Mouse (Mus musculus) ovary, adult 18-20 months (tissue): ENCODE measurements around the gene Cmss1.
"Not testable (repeated sequence)": the region's sequence is repeated elsewhere in the genome, so short reads cannot be mapped to it uniquely, and the experiment has no call there.

ENCODE experiments used
- DNase-seq: peaks from one replicate; pipeline ENCODE4 v3.0.0; 2022; ENCODE audit warnings: low spot score, mixed read lengths

Cmss1 gene

GRCm38 (mm10) chr16:57427516-57428285, 179.0 kb downstream of the Cmss1 start:
- DNase-seq = peak; percentile 83

GRCm38 (mm10) chr16:57426680-57427079, 180.0 kb downstream of the Cmss1 start:
- DNase-seq = no peak

GRCm38 (mm10) chr16:57423001-57423800, 183.5 kb downstream of the Cmss1 start:
- peak; percentile 40 for DNase-seq

- DNase-seq = no peak
Measured at GRCm38 (mm10) chr16:57421680-57422417, 184.8 kb downstream of the Cmss1 start.

- DNase-seq = no peak
Measured at GRCm38 (mm10) chr16:57420773-57421556, 185.7 kb downstream of the Cmss1 start.

GRCm38 (mm10) chr16:57419881-57420280, 186.8 kb downstream of the Cmss1 start:
- DNase-seq = no peak

- DNase-seq = no peak
Measured at GRCm38 (mm10) chr16:57419332-57419731, 187.3 kb downstream of the Cmss1 start.

GRCm38 (mm10) chr16:57417955-57418354, 188.7 kb downstream of the Cmss1 start:
- DNase-seq = no peak

GRCm38 (mm10) chr16:57417017-57417416, 189.6 kb downstream of the Cmss1 start:
- DNase-seq = no peak

- DNase-seq = no peak
Measured at GRCm38 (mm10) chr16:57416049-57416448, 190.6 kb downstream of the Cmss1 start.

GRCm38 (mm10) chr16:57412766-57413165, 193.9 kb downstream of the Cmss1 start:
- DNase-seq = no peak

- no peak for DNase-seq
Measured at GRCm38 (mm10) chr16:57403825-57404224, 202.8 kb downstream of the Cmss1 start.

- DNase-seq = no peak
Measured at GRCm38 (mm10) chr16:57402910-57403309, 203.8 kb downstream of the Cmss1 start.

GRCm38 (mm10) chr16:57401702-57402101, 205.0 kb downstream of the Cmss1 start:
- no peak for DNase-seq

GRCm38 (mm10) chr16:57399566-57399965, 207.1 kb downstream of the Cmss1 start:
- DNase-seq = no peak

- peak; percentile 42 for DNase-seq
Measured at GRCm38 (mm10) chr16:57398387-57399214, 208.1 kb downstream of the Cmss1 start.

GRCm38 (mm10) chr16:57397845-57398244, 208.8 kb downstream of the Cmss1 start:
- DNase-seq = no peak

- DNase-seq = no peak
Measured at GRCm38 (mm10) chr16:57396249-57396648, 210.4 kb downstream of the Cmss1 start.

- DNase-seq = no peak
Measured at GRCm38 (mm10) chr16:57393161-57393560, 213.5 kb downstream of the Cmss1 start.

- no peak for DNase-seq
Measured at GRCm38 (mm10) chr16:57392461-57392860, 214.2 kb downstream of the Cmss1 start.

GRCm38 (mm10) chr16:57391171-57391570, 215.5 kb downstream of the Cmss1 start:
- not testable (repeated sequence) for DNase-seq
